Mouse (Mus musculus): ENCODE measurements around the gene Lingo1. TPM values are rescaled to one million over a fixed set of nuclear protein-coding genes. Genes with fewer than 3 reads are reported as not detected.

Lingo1 gene
- 0.38 and 0.39 TPM in 2 replicates for polyA plus RNA-seq (2012; rRNA removed)

GRCm38 (mm10) chr9:56795721-56796655 lies at the start of gene Lingo1:
Gene Lingo1, minus strand, starts transcription at chr9:56796468.
- peak within 1 kb of the TSS; percentile 18; the same call in 1 of the 2 replicates for H3K4me3 ChIP-seq (ENCODE audit: low read depth, low read length)
- H3K27me3 ChIP-seq (ENCODE audit: control insufficient read depth, insufficient read depth, low read length), result peaks cover 25% of the 10 kb centered on the region

DNA sequence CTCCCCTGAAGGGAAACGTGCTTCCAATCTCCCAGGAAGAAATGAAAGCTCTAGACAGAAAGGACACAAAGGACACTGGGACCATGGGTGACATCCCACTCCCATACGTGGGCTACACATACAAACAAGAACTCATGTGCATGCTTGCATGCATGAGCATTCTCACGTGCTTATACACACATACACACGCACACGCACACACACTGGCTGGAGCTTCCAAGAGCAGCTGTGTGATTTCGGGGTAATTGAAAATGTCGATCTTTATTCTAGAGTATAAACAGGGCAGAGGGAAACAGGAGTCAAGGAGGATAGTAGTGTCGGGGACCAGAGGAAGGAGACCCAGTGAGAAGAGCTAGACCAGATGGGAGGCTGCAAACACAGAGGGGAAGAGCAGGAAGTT lies 48.4 kb upstream of the Lingo1 start:
- no peak overlapping the region for H3K27ac ChIP-seq (ENCODE audit: insufficient read depth, low read depth, low read length)
- WGBS, result 63% methylated on average over 8 of the region's 8 CpGs
- no peaks in the 10 kb centered on the region for H3K36me3 ChIP-seq (ENCODE audit: control insufficient read depth, insufficient read depth, low read length)
- TF ChIP-seq CTCF (IDR thresholded peaks at IDR 0.05; ENCODE audit: extremely low read depth, insufficient read length, insufficient replicate concordance, low read depth, low read length) (no peak), POLR2A (IDR thresholded peaks at IDR 0.05; ENCODE audit: low read depth, low read length) (no peak)
- no peaks in the 10 kb centered on the region for H3K4me1 ChIP-seq (ENCODE audit: control insufficient read depth, insufficient read depth, insufficient read length, low read length)
- no peaks in the 10 kb centered on the region for H3K27me3 ChIP-seq (ENCODE audit: control insufficient read depth, insufficient read depth, low read length)
- H3K4me3 ChIP-seq (ENCODE audit: low read depth, low read length), result no peak overlapping the region

More at GRCm38 (mm10) chr9:56795721-56796655, at the start of gene Lingo1:
- Histone ChIP-seq H3K27ac (ENCODE audit: insufficient read depth, low read depth, low read length) (no peak within 1 kb of the TSS), H3K4me1 (ENCODE audit: control insufficient read depth, insufficient read depth, insufficient read length, low read length) (0 out of 2 replicates have a peak, but pooled peaks cover 3% of the 10 kb centered on the region), H3K36me3 (ENCODE audit: control insufficient read depth, insufficient read depth, low read length) (no peaks in the 10 kb centered on the region)
- TF ChIP-seq CTCF (IDR thresholded peaks at IDR 0.05; ENCODE audit: extremely low read depth, insufficient read length, insufficient replicate concordance, low read depth, low read length), result no peak
- TF ChIP-seq POLR2A (IDR thresholded peaks at IDR 0.05; ENCODE audit: low read depth, low read length), result no peak
- WGBS, result 2% methylated on average over 86 of the region's 88 CpGs

- Histone ChIP-seq H3K4me3 (ENCODE audit: low read depth, low read length) (no peak overlapping the region), H3K27me3 (ENCODE audit: control insufficient read depth, insufficient read depth, low read length) (no peaks in the 10 kb centered on the region), H3K4me1 (ENCODE audit: control insufficient read depth, insufficient read depth, insufficient read length, low read length) (no peaks in the 10 kb centered on the region), H3K27ac (ENCODE audit: insufficient read depth, low read depth, low read length) (no peak overlapping the region), H3K36me3 (ENCODE audit: control insufficient read depth, insufficient read depth, low read length) (no peaks in the 10 kb centered on the region)
- TF ChIP-seq POLR2A (IDR thresholded peaks at IDR 0.05; ENCODE audit: low read depth, low read length), result no peak
- peak; percentile 79; the same call in 1 of the 2 replicates for TF ChIP-seq CTCF (IDR thresholded peaks at IDR 0.05; ENCODE audit: extremely low read depth, insufficient read length, insufficient replicate concordance, low read depth, low read length)
- WGBS, result 35% methylated on average over 7 of the region's 7 CpGs
Measured at GRCm38 (mm10) chr9:56843679-56844188, 47.5 kb upstream of the Lingo1 start.

DNA sequence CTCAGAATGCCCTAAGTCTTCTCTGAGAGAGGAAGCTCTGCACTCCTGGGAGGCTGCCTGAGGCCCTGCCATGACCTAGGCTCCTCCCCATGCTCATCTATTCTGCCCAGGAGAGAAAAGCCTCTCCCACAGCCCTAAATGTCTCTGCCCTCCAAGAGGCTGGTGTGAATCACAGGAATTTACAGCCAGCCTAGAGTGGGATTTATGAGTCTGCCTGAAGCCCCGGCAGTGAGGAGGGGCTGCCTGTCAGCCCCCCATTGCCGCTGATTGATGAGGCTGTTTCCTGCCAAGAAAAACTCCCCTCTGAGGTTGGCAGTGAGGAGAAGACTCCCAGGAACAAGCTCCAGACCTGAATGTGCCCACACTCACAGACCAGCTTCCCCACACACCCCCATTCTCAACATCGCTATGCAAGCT lies 46.0 kb upstream of the Lingo1 start:
- WGBS, result 48% methylated on average over 3 of the region's 3 CpGs
- no peaks in the 10 kb centered on the region for H3K27me3 ChIP-seq (ENCODE audit: control insufficient read depth, insufficient read depth, low read length)
- no peaks in the 10 kb centered on the region for H3K4me1 ChIP-seq (ENCODE audit: control insufficient read depth, insufficient read depth, insufficient read length, low read length)
- TF ChIP-seq CTCF (IDR thresholded peaks at IDR 0.05; ENCODE audit: extremely low read depth, insufficient read length, insufficient replicate concordance, low read depth, low read length) (no peak), POLR2A (IDR thresholded peaks at IDR 0.05; ENCODE audit: low read depth, low read length) (no peak)
- H3K36me3 ChIP-seq (ENCODE audit: control insufficient read depth, insufficient read depth, low read length), result no peaks in the 10 kb centered on the region
- no peak overlapping the region for H3K27ac ChIP-seq (ENCODE audit: insufficient read depth, low read depth, low read length)
- H3K4me3 ChIP-seq (ENCODE audit: low read depth, low read length), result no peak overlapping the region

GRCm38 (mm10) chr9:56841864-56842263 lies 45.6 kb upstream of the Lingo1 start:
- H3K27ac ChIP-seq (ENCODE audit: insufficient read depth, low read depth, low read length), result no peak overlapping the region
- no peaks in the 10 kb centered on the region for H3K27me3 ChIP-seq (ENCODE audit: control insufficient read depth, insufficient read depth, low read length)
- no peak overlapping the region for H3K4me3 ChIP-seq (ENCODE audit: low read depth, low read length)
- no peaks in the 10 kb centered on the region for H3K4me1 ChIP-seq (ENCODE audit: control insufficient read depth, insufficient read depth, insufficient read length, low read length)
- no peaks in the 10 kb centered on the region for H3K36me3 ChIP-seq (ENCODE audit: control insufficient read depth, insufficient read depth, low read length)
- TF ChIP-seq POLR2A (IDR thresholded peaks at IDR 0.05; ENCODE audit: low read depth, low read length) (no peak), CTCF (IDR thresholded peaks at IDR 0.05; ENCODE audit: extremely low read depth, insufficient read length, insufficient replicate concordance, low read depth, low read length) (no peak)

DNA sequence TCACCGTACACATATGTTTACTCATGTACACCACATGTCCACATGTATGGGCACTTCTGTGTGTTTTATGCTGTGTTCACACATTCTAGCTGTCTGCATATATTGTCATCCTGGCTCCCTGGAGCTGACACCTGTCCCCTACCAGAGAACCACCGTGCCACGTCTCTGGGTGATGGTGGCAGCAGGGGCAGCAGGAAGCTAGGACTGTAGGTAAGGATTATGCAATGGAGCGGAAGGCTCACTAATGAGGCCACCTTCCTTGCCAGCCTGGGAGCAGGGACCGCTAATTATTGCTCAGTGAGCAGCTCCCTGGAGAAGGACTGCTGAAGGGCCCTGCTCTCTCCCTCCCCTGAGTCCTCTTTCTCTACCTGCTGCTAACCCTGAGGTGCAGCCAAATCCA lies 44.5 kb upstream of the Lingo1 start:
- no peaks in the 10 kb centered on the region for H3K27me3 ChIP-seq (ENCODE audit: control insufficient read depth, insufficient read depth, low read length)
- no peak overlapping the region for H3K27ac ChIP-seq (ENCODE audit: insufficient read depth, low read depth, low read length)
- H3K4me3 ChIP-seq (ENCODE audit: low read depth, low read length), result no peak overlapping the region
- H3K36me3 ChIP-seq (ENCODE audit: control insufficient read depth, insufficient read depth, low read length), result no peaks in the 10 kb centered on the region
- no peaks in the 10 kb centered on the region for H3K4me1 ChIP-seq (ENCODE audit: control insufficient read depth, insufficient read depth, insufficient read length, low read length)
- TF ChIP-seq POLR2A (IDR thresholded peaks at IDR 0.05; ENCODE audit: low read depth, low read length) (no peak), CTCF (IDR thresholded peaks at IDR 0.05; ENCODE audit: extremely low read depth, insufficient read length, insufficient replicate concordance, low read depth, low read length) (no peak)
- WGBS, result 66% methylated on average over 5 of the region's 5 CpGs

DNA sequence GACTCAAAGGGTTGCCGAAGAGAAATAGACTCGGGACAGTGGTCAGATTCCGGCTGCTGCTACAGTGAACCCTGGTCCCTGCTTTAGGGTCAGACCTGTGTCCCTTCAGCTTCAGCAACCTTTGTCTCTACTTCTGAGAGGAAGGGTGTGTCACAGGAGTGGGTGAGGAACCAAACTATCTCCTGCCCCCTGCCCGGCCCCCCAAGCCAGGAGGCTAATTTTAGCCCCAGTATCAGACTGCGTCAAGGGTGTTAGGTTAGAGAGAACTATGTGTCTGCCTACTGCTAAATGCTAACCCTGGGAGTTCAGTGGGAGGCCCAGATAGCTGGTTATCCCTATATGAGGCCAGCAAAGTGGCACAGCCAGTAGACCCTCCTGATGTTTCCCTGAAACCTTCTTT lies 38.9 kb upstream of the Lingo1 start:
- Histone ChIP-seq H3K4me3 (ENCODE audit: low read depth, low read length) (no peak overlapping the region), H3K27ac (ENCODE audit: insufficient read depth, low read depth, low read length) (no peak overlapping the region), H3K27me3 (ENCODE audit: control insufficient read depth, insufficient read depth, low read length) (no peaks in the 10 kb centered on the region), H3K4me1 (ENCODE audit: control insufficient read depth, insufficient read depth, insufficient read length, low read length) (no peaks in the 10 kb centered on the region), H3K36me3 (ENCODE audit: control insufficient read depth, insufficient read depth, low read length) (no peaks in the 10 kb centered on the region)
- TF ChIP-seq POLR2A (IDR thresholded peaks at IDR 0.05; ENCODE audit: low read depth, low read length), result no peak
- no peak for TF ChIP-seq CTCF (IDR thresholded peaks at IDR 0.05; ENCODE audit: extremely low read depth, insufficient read length, insufficient replicate concordance, low read depth, low read length)
- 64% methylated on average over 5 of the region's 5 CpGs for WGBS
